Mouse (Mus musculus) neural tube, embryonic 12.5 days (tissue): Measurements from ENCODE around the gene Gopc. TPM values are rescaled to one million over a fixed set of nuclear protein-coding genes. Genes with fewer than 3 reads are reported as not detected.
"Not testable (repeated sequence)": the region's sequence is repeated elsewhere in the genome, so short reads cannot be mapped to it uniquely, and the experiment has no call there.

Source experiments
- ATAC-seq: fragments of 200-750 bp; cut with Nextera tagmentation; 2 replicates; pipeline ENCODE4 v1.8.0; 2017; ENCODE audit warnings: low read depth, mild to moderate bottlenecking, moderate TSS enrichment, moderate library complexity; ENCODE audit not compliant: low FRiP score
- H3K27ac ChIP-seq: fragments of 300-500 bp; sonication (generic); 2 replicates; pipeline ENCODE4 v1.5.1; 2016
- H3K27me3 ChIP-seq: fragments of 300-500 bp; sonication (generic); replicated peaks from 2 replicates; pipeline ENCODE4 v1.6.1; 2016; ENCODE audit warnings: mild to moderate bottlenecking
- H3K36me3 ChIP-seq: fragments of 300-500 bp; sonication (generic); 2 replicates; pipeline ENCODE4 v1.6.1; 2016; ENCODE audit warnings: mild to moderate bottlenecking
- H3K4me1 ChIP-seq: fragments of 300-500 bp; sonication (generic); 2 replicates; pipeline ENCODE4 v1.6.1; 2016
- H3K4me2 ChIP-seq: fragments of 300-500 bp; sonication (generic); replicated peaks from 2 replicates; pipeline ENCODE4 v1.6.1; 2016; ENCODE audit warnings: mild to moderate bottlenecking
- H3K4me3 ChIP-seq: fragments of 300-500 bp; sonication (generic); 2 replicates; pipeline ENCODE4 v1.5.1; 2016
- H3K9ac ChIP-seq: fragments of 300-500 bp; sonication (generic); 2 replicates; pipeline ENCODE4 v1.6.1; 2016; ENCODE audit warnings: mild to moderate bottlenecking
- H3K9me3 ChIP-seq: fragments of 300-500 bp; sonication (generic); 2 replicates; pipeline ENCODE4 v1.6.1; 2016; ENCODE audit warnings: mild to moderate bottlenecking
- WGBS: fragments of 180-500 bp; shearing (Covaris S2); methylation state at CpG from one replicate; pipeline ENCODE4 v1.1.7; 2016; 5-methylcytosine and 5-hydroxymethylcytosine counted together
- polyA plus RNA-seq: library from polyadenylated mRNA; unstranded; fragments of >200 nt; fragmentation: Nextera tagmentation; extraction: Ambion mirVana; gene quantifications from 2 replicates; pipeline ENCODE4 v1.2.1, GENCODE M21; 2016

Gopc gene
- polyA plus RNA-seq, 1 experiment from 2014 or later = 35.6 TPM

- no peak for ATAC-seq
- Histone ChIP-seq H3K27ac (no peak overlapping the region), H3K9ac (no peak overlapping the region), H3K9me3 (no peaks in the 10 kb centered on the region), H3K36me3 (peaks cover 6% of the 10 kb centered on the region; the same call in 1 of the 2 replicates), H3K4me1 (no peaks in the 10 kb centered on the region), H3K4me3 (no peak overlapping the region), H3K4me2 (no peak overlapping the region), H3K27me3 (no peaks in the 10 kb centered on the region)
- WGBS = 3% methylated on average over 1 of the region's 1 CpGs
These were observed 50.9 kb downstream of the Gopc start for GRCm38 (mm10) chr10:52331007-52331406.

- WGBS = 94% methylated on average over 3 of the region's 3 CpGs
These were observed 60.0 kb downstream of the Gopc start for GRCm38 (mm10) chr10:52321918-52322317.

GRCm38 (mm10) chr10:52319506-52320286 is 62.2 kb downstream of the Gopc start:
- Histone ChIP-seq H3K4me3 (no peak overlapping the region), H3K4me2 (no peak overlapping the region), H3K27ac (no peak overlapping the region), H3K9me3 (no peaks in the 10 kb centered on the region), H3K27me3 (no peaks in the 10 kb centered on the region), H3K4me1 (no peaks in the 10 kb centered on the region), H3K9ac (no peak overlapping the region), H3K36me3 (peaks cover 34% of the 10 kb centered on the region)
- ATAC-seq = no peak
- WGBS = 93% methylated on average over 28 of the region's 28 CpGs

More at GRCm38 (mm10) chr10:52321918-52322317, 60.0 kb downstream of the Gopc start:
- ATAC-seq = no peak
- no peaks in the 10 kb centered on the region for H3K4me1 ChIP-seq
- no peaks in the 10 kb centered on the region for H3K27me3 ChIP-seq
- H3K4me3 ChIP-seq = no peak overlapping the region
- peaks cover 28% of the 10 kb centered on the region for H3K36me3 ChIP-seq
- H3K9ac ChIP-seq = no peak overlapping the region
- H3K27ac ChIP-seq = no peak overlapping the region
- no peak overlapping the region for H3K4me2 ChIP-seq
- H3K9me3 ChIP-seq = no peaks in the 10 kb centered on the region

- no peak overlapping the region for H3K9ac ChIP-seq
- H3K27me3 ChIP-seq = no peaks in the 10 kb centered on the region
- ATAC-seq = no peak
- no peak overlapping the region for H3K4me2 ChIP-seq
- 78% methylated on average over 8 of the region's 8 CpGs for WGBS
- H3K36me3 ChIP-seq = peaks cover 14% of the 10 kb centered on the region
- no peaks in the 10 kb centered on the region for H3K4me1 ChIP-seq
- no peak overlapping the region for H3K27ac ChIP-seq
- no peak overlapping the region for H3K4me3 ChIP-seq
- no peaks in the 10 kb centered on the region for H3K9me3 ChIP-seq
These were observed 72.7 kb downstream of the Gopc start for GRCm38 (mm10) chr10:52309196-52309595.

GRCm38 (mm10) chr10:52304574-52304973 is 77.3 kb downstream of the Gopc start:
- H3K9ac ChIP-seq = no peak overlapping the region
- 0 out of 2 replicates have a peak, but pooled peaks have one; percentile 27 for ATAC-seq
- H3K4me3 ChIP-seq = no peak overlapping the region
- no peaks in the 10 kb centered on the region for H3K9me3 ChIP-seq
- no peaks in the 10 kb centered on the region for H3K4me1 ChIP-seq
- no peak overlapping the region for H3K27ac ChIP-seq
- H3K36me3 ChIP-seq = peaks cover 7% of the 10 kb centered on the region
- H3K27me3 ChIP-seq = no peaks in the 10 kb centered on the region
- no peak overlapping the region for H3K4me2 ChIP-seq
- 66% methylated on average over 7 of the region's 7 CpGs for WGBS

GRCm38 (mm10) chr10:52302271-52302670 is 79.7 kb downstream of the Gopc start:
- Histone ChIP-seq H3K27me3 (no peaks in the 10 kb centered on the region), H3K4me3 (no peak overlapping the region), H3K36me3 (peaks cover 7% of the 10 kb centered on the region), H3K9ac (no peak overlapping the region), H3K9me3 (no peaks in the 10 kb centered on the region), H3K4me1 (0 out of 2 replicates have a peak, but pooled peaks cover 3% of the 10 kb centered on the region), H3K4me2 (no peak overlapping the region), H3K27ac (no peak overlapping the region)
- ATAC-seq = no peak

GRCm38 (mm10) chr10:52301766-52302165 is 80.2 kb downstream of the Gopc start:
- no peaks in the 10 kb centered on the region for H3K27me3 ChIP-seq
- H3K4me3 ChIP-seq = no peak overlapping the region
- no peak overlapping the region for H3K27ac ChIP-seq
- 0 out of 2 replicates have a peak, but pooled peaks cover 3% of the 10 kb centered on the region for H3K4me1 ChIP-seq
- no peak for ATAC-seq
- peaks cover 7% of the 10 kb centered on the region for H3K36me3 ChIP-seq
- H3K9me3 ChIP-seq = no peaks in the 10 kb centered on the region
- WGBS = 93% methylated on average over 4 of the region's 4 CpGs
- H3K9ac ChIP-seq = no peak overlapping the region
- H3K4me2 ChIP-seq = no peak overlapping the region

- H3K4me3 ChIP-seq, H3K9me3 ChIP-seq, H3K4me2 ChIP-seq, ATAC-seq, H3K36me3 ChIP-seq, H3K27me3 ChIP-seq, H3K4me1 ChIP-seq, H3K27ac ChIP-seq, H3K9ac ChIP-seq: not testable (repeated sequence)
These were observed 83.4 kb downstream of the Gopc start for GRCm38 (mm10) chr10:52298568-52298967.

GRCm38 (mm10) chr10:52295934-52296333 is 86.0 kb downstream of the Gopc start:
- Histone ChIP-seq H3K9me3 (no peaks in the 10 kb centered on the region), H3K4me1 (0 out of 2 replicates have a peak, but pooled peaks cover 3% of the 10 kb centered on the region), H3K9ac (no peak overlapping the region), H3K36me3 (no peaks in the 10 kb centered on the region), H3K4me3 (no peak overlapping the region), H3K27ac (no peak overlapping the region), H3K4me2 (no peak overlapping the region), H3K27me3 (no peaks in the 10 kb centered on the region)
- WGBS = 90% methylated on average over 2 of the region's 2 CpGs
- ATAC-seq = no peak

GRCm38 (mm10) chr10:52293921-52294577 is 87.9 kb downstream of the Gopc start:
- Histone ChIP-seq H3K4me3 (no peak overlapping the region), H3K27ac (no peak overlapping the region), H3K9me3 (no peaks in the 10 kb centered on the region), H3K4me1 (0 out of 2 replicates have a peak, but pooled peaks cover 3% of the 10 kb centered on the region), H3K36me3 (no peaks in the 10 kb centered on the region), H3K9ac (no peak overlapping the region), H3K4me2 (no peak overlapping the region), H3K27me3 (no peaks in the 10 kb centered on the region)
- 92% methylated on average over 4 of the region's 4 CpGs for WGBS
- no peak for ATAC-seq

GRCm38 (mm10) chr10:52292391-52292790 is 89.5 kb downstream of the Gopc start:
- H3K36me3 ChIP-seq, H3K27ac ChIP-seq, H3K4me3 ChIP-seq, H3K27me3 ChIP-seq, H3K9ac ChIP-seq, ATAC-seq, H3K9me3 ChIP-seq, H3K4me2 ChIP-seq, H3K4me1 ChIP-seq: not testable (repeated sequence)
- 68% methylated on average over 1 of the region's 1 CpGs for WGBS

- H3K27me3 ChIP-seq = no peaks in the 10 kb centered on the region
- H3K27ac ChIP-seq = no peak overlapping the region
- ATAC-seq = no peak
- WGBS = 87% methylated on average over 3 of the region's 3 CpGs
- H3K9ac ChIP-seq = no peak overlapping the region
- no peak overlapping the region for H3K4me3 ChIP-seq
- no peak overlapping the region for H3K4me2 ChIP-seq
- H3K36me3 ChIP-seq = peaks cover 4% of the 10 kb centered on the region; the same call in 1 of the 2 replicates
- H3K9me3 ChIP-seq = no peaks in the 10 kb centered on the region
- H3K4me1 ChIP-seq = no peaks in the 10 kb centered on the region
These were observed 92.7 kb downstream of the Gopc start for GRCm38 (mm10) chr10:52289261-52289660.
